Mouse (Mus musculus) testis, adult 2 months (tissue): ENCODE measurements around the gene Flt3l.

ENCODE experiments used
- CTCF ChIP-seq: fragments of 200-500 bp; IDR thresholded peaks from 2 replicates; pipeline ENCODE4 v1.5.1; 2012; ENCODE audit warnings: low read depth, mild to moderate bottlenecking, inconsistent platforms, low read length, moderate library complexity; ENCODE audit not compliant: control insufficient read depth, insufficient read depth, insufficient replicate concordance
- POLR2A ChIP-seq: fragments of 200-500 bp; IDR thresholded peaks from 2 replicates; pipeline ENCODE4 v1.6.1; 2012; ENCODE audit warnings: low read depth, mild to moderate bottlenecking, inconsistent platforms, low read length, moderate library complexity; ENCODE audit not compliant: control insufficient read depth

GRCm38 (mm10) chr7:45155590-45155989 is 19.4 kb upstream of the Flt3l start:
- TF ChIP-seq CTCF (no peak), POLR2A (no peak)
